Mouse (Mus musculus) heart, adult 11 months (tissue): ENCODE results near the gene Shkbp1.
A peak's percentile ranks its signal among the peaks of the same experiment; 100 is the strongest.

Experiments used
- DNase-seq: peaks from one replicate; pipeline ENCODE4 v3.0.0; 2022

The Shkbp1 gene

DNA sequence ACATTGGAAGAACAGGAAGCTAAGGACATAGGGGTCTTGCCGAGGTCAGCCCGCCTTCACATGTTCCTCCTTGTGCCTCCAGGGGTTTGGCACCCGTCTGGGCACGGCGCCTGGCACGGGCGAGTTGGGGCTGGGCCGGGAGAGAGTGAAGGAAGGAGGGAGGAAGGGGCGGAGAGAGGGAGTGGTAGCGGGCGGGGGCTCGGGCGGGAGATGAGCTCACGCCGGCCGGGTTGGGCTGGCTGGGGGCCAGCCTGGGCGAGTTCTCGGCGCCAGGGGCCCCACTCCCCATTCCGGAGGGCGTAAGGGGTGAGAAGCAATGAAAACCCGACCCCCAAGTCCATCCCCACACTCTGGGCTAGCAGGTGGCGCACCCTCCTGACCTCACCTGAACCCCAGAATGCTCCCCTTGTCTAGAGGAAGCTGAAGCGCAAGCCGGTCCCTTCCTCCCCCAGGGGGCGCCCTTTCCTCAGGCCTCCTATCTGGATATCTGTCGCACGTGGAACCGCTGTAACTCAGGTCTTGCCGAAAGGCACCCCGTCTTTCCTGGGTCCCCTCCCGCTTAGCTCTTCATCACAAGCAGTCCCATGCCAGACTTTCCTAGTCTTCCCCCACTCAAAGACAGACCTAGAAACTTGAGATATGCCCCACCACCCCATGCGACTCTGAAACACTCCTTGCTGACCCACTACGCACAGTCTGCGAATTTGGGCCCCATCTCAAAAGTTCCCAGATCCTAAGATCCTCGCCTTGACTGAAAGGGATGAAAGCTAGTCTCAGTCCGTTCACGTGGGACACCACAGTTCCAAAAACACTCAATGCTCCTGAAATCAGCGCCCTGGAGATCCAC lies 23.2 kb downstream of the Shkbp1 start:
- DNase-seq: peak; percentile 99

DNA sequence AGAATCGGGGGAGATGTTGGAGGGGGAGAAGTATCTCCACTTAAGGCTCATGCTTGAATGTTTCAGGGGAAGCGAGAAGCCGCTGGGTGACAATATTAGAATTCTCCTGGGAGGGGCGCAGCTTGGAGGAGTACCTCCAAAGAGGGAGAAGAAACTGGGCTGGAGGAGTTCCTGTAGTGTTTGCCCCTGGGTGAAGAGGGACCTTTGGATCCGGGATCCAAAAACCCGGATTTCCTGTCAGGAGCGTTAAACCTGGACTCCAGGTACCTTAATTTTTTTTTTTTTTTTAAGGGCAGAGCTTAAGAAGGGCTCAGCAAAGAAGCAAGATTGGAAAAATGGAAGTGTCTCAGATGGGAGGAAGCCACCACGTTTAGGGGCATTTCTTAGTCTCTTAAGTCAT lies 24.0 kb downstream of the Shkbp1 start:
- no peak for DNase-seq

DNA sequence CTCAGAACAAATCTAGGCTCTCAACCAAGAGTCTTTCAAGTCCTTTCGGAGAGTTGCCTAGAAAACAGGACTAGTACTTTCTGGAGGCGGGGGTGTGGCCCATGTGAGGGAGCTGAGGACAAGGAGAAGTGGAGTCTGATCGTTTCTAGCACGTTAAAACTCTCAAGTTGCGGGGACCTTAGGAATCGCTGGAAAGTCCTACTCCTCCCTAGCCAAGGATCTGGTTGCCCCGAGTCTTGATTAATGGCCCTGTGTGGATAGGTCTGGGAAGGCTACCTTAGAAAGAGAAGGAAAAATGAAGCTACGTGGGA lies 24.3 kb downstream of the Shkbp1 start:
- DNase-seq: no peak

DNA sequence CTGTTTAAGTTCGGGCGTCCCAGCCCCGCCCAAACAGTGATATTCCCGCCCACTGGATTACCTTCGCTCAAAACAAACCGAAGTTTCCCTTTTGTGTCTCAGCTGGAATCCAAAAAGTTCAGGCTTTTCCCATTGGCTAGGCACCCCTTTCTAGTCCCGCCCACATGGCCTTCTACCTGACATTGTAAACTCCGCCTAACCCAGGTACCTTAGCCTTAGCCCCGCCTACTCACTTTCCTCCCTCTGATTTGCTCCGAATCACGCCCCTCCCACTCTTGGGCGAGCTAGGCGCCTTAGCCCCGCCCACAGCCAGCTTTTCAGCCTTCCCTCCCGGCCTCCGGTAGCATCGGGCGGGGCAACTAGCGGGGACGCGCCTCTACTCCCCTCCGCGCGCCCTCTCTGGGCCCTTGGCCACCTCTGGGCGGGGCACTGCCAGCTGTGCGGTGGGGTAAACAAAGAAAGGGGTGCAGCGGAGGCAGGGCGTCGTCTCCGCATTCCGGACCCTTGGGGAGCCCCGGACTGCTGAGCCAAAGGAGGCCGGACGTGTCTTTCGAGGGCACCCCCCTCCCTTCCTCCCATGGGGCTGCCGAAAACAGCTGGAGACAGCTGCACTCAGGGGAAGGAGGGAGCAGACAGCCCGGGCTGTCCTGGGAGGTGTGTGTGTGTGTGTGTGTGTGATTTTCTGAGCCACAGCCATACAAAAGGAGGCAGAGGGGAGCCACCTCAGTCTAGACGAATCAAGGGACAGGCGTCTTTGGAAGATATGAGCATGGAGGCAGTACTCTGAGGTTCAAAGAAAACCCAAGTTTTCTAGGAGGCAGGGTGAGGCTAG lies 24.9 kb downstream of the Shkbp1 start:
- peak; percentile 100 for DNase-seq

DNA sequence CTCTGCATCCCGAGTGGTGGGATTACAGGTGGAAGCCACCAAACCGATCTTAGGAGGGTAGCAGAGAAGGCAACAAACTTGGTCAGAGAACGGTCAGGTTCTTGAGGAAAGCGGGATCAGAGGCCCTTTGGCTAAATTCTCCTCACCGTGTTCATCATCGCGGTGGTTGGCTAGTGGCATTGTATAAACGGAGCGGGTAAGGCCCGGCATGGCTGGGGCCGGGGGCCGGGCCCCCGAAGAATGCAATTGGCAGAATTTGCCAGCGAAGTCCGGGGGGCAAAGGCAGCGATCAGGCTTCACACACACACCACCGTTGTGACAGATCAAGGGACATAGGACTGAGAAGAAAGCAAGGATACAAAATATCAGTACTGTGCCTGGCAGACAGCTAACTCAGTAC lies 25.8 kb downstream of the Shkbp1 start:
- peak; percentile 95 for DNase-seq

DNA sequence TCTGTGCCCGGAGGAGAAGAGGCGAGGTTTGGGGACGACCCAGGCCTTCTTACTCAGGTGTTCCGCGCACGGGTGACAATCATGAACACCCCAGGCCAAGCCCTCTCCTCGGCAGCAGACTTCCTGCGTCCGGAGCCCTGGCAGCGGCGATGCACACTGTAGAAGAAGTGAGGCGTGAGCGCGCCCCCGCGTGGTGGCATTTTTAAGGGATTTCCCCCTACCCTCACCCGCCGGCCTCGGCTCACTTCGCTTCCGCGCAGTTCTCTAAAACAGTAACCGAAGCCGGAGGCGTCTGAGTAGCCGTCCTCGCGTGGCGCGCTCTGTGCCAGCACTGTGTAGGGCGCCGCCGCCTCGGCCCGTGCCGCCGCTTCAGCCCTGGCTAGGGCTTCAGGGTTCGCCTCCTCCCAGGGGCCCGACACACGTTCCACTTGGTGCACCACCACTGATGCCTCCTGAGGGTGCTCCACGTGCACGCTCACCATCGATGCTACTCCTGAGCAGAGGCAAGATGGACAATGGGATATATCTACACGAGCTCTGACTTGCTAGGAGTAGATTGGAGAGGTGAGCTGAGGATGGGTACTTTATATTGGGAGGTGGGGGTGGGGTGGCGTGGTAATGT lies 26.4 kb downstream of the Shkbp1 start:
- peak; percentile 98 for DNase-seq

DNA sequence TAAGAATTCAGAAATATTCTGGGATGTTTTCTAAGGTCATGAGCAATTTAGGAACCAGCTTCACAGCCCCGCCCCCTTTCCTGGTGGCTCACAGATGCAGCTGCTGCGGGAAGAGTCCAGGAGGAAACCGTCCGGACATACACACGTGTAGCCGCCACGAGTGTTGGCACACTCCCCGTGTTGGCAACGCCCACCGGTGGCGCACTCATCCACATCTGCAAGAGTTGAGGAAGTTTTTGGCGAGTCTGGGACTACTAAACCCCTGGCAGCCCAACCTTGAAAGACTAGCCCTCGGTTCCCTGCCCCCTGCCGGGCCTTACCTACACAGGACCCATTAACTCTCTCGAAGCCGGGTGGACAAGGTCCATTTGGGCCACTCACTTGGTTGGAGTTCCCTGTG lies 27.2 kb downstream of the Shkbp1 start:
- peak; percentile 99 for DNase-seq

DNA sequence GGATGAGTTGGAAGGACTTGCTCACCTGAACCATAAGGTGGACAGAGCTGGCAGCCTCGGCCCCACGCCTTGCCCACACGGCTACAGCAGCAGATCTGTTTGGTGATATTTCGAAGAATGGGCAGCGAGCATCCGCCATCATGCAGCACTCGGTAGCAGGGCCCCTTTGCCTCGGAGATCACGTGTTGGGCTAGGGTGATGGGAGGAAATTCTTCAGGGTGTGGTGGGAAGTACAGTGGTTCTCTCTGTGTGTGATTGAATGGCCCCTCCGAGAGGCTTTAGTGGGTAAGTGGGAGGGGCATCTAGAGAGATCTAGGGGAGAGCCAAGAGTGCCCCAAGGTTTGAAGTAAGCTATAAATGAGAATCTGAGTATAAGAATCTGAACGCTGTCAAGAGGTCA lies 27.7 kb downstream of the Shkbp1 start:
- peak; percentile 97 for DNase-seq

DNA sequence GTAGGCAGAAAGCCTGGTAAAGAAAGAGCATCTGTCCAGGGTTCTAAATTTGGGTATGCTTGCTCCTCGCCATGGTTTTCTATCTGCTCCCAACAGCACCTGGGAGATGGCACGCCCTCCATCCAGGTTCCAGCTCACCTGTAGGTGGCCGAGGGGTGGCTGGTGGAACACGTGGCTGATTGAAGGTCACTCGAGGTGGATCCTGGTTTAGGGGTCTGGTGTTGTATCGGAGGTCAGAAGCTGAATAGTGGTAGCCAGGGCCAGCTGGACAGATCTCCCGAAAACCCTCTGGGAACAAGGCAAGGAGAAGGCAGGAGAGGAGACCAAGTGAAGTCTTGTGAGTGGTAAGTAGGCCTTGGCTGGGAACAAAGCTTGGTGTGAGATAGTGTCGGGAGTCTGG lies 28.3 kb downstream of the Shkbp1 start:
- peak; percentile 94 for DNase-seq

DNA sequence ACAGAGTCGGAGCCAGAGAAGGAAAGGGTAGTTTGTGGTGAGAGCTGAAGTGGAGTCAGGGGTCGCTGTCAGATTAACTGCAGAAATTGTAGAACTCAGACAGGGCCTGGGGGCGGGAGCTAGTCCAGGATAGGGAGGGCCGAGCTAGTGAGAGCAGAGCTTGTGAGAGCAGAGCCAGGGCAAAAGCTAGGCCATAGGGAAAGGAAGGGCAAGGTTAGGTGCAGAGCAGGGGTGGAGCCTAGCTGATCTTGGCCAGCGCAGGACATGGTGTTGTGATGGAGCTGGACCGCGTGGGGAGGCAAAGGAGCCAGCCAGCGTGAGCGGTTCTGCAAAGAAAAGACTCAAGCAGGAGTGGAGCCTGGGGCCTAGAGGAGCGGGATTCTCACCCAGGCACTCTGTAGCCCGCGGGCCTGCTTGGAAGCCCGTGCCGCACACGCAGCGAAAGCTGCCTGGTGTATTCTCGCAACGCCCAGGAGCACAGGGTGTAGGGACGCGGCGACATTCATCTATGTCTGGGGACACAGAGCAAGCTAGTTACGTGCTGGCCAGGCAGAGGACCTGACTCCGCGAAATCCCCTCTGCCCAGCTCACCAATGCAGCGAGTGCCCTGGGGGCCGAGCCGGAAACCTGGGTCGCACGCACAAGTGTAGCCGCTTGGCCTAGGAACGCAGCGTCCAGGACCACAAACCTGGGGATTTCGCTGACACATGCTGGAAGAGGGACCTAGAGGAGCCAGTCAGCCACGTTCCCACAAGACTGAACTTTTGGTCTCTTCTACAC lies 29.5 kb downstream of the Shkbp1 start:
- DNase-seq: peak; percentile 99

DNA sequence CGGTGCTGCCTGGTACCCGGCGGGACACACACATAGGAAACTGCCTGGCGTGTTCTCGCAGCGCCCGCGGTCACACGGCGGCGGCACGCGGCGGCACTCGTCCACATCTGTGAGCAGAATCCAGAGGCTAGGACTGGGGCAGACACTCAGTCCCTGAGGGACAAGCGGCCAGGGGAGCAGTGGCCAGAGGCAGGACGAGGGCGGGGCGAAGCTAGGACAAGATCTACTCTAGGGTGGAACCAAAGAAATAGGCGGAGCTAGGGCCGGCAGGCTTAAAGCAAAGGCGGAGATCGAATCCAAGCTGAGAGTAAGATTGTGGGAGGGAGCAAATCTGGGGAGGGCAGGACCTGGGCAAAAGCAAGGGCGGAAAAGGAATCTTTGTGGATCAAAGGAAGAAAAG lies 30.1 kb downstream of the Shkbp1 start:
- DNase-seq: peak; percentile 99

DNA sequence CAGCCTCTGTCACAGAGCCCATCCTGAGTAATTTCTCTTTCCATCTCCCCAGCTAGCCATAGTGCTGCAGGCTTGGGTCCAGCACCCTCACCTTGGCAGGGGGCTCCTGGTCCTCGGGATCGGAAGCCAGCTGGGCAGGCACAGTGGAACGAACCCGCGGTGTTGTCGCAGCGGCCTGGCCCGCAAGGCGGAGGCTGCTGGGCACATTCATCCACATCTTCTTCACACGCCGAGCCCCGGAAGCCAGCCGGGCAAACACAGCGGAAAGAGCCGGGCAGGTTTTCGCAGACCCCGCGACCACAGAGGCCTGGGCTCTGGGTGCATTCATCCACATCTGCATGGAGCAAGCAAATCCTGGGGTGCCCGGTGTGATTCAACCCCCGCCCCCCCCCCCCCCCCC lies 30.9 kb downstream of the Shkbp1 start:
- peak; percentile 95 for DNase-seq

DNA sequence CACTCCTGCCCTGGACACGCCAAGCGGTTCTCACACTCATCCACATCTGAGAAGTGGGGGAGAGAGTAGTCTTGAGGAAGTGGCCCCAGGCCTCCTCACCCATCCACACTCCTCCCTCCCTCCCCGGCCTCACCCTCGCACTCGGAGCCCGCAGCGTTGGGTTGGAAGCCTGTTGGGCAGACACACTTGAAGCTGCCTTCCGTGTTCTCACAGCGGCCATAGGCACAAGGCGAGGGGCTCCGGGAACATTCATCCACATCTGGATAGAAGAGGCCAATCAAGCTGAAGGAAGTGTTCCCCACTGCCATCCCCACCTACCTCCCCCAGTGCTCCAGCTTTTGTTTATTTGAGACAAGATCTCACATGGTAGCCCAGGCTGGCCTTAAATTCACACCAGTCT lies 31.7 kb downstream of the Shkbp1 start:
- DNase-seq: peak; percentile 93

DNA sequence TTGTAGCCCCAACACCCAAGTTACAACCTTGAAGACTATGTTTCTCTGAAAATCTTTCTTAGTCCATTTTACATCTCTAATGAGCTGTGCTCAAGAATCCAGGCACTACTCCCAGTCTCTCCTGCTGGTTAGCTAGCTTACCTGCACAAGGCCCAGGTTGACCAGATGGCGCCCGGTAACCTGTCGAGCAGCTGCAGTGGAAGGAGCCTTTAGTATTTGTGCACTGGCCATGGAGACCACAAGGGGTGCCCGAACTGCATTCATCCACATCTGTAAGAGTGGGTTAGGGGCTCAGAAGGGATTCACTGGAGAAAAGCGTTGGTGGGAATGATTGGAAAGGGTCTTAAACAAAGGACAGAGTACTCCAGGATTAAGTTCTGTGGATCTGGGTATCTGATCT lies 32.8 kb downstream of the Shkbp1 start:
- peak; percentile 90 for DNase-seq

DNA sequence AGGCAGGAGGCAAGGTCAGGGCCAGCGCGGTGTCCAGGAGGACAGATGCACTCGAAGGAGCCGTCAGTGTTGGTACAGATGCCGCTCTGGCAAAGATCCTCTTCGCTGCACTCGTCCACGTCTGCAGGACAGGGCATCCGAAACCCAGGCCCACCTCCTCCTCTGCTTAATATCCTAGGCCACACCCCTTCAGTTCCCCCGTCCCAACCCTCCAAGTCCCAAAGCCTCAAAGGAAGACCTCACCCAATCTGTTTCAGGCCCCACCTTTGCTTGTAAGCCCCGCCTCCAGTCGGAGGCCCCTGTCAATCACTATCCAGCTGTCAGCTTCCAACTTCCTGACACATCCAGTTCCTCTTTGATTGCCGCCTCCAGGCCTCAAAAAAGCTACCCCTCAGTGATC lies 33.5 kb downstream of the Shkbp1 start:
- DNase-seq: peak; percentile 97

DNA sequence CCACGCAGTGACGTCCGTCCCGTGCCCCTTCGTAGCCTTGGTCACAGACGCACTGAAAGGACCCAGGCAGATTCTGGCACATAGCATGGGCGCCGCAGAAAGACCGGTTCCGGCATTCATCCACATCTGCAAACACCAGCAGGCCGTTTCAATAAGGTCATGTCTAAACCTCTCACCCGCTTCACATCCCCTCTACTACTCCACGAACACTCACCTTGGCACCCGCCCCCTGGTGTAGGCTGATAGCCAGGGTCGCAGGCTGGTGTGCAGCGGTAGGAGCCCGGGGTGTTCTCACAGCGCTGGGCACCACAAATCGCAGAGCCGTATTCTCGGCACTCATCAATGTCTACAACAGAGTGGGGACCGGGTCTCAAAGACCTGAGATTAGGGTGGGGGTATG lies 36.4 kb downstream of the Shkbp1 start:
- peak; percentile 91 for DNase-seq

DNA sequence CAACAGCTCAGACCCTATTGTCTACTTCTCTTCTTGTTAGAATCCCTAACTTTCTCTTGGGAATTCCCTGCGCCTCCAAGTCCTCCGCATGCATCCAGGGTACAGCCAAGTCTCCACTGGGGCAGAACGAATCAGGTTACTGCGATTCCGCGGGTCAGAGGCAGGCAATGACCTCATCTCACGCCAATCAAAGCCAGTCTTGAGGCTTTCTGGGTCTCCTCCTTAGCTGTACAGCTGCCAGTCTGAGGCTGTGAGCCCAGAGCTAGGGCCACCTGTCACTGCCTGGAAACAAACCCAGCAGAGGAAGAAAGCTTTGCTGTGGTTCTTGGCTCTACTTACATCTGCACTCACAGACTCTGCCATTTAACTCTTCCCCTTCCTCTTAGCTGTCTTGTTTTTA lies 39.9 kb downstream of the Shkbp1 start:
- DNase-seq: peak; percentile 99

DNA sequence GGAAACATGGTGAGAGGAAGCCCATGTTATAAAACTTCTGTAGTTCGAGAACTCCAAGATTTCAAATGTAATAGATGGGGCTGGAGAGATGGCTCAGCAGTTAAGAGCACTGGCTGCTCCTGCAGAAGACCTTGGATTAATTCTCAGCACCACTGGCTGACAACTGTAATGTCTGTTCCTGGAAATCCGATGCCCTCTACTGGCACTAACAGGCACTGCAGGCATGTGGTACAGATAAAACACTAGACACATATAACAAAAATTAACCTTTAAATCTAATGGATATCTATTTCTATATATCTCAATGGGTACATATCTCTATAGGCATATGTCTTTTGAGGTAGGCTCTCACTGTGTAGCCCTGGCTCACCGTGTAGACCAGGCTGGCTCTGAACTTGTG lies 41.4 kb downstream of the Shkbp1 start:
- DNase-seq: no peak

DNA sequence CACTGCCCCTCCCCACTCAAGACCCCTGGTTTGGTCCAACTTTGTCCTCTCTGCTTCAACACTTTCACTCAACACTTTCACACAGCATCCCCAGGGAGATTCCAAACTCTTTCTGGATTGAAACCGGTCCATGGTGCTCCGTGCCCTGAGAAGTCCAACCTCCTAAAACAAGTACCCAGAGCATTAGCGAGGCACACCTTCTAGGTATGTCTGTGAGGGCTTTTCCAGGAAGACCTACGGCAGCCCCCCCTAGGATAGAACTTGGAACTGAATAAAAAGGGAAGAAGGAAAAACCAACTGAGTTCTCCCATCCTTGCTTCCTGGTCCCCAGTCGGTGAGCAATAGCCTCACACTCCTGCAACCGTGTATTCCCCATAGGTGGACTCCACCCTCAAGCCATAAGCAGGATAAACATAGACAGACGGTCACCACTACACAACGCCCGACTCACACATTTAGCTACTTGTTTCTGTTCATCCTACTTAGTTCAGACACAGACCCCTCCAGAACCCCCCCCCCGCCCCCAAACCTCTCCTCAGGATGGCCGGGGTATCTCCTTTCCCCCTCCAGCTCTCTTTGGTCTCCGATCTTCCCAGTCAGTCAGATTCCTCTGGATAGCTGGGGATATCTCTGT lies 44.1 kb downstream of the Shkbp1 start:
- DNase-seq: peak; percentile 85

DNA sequence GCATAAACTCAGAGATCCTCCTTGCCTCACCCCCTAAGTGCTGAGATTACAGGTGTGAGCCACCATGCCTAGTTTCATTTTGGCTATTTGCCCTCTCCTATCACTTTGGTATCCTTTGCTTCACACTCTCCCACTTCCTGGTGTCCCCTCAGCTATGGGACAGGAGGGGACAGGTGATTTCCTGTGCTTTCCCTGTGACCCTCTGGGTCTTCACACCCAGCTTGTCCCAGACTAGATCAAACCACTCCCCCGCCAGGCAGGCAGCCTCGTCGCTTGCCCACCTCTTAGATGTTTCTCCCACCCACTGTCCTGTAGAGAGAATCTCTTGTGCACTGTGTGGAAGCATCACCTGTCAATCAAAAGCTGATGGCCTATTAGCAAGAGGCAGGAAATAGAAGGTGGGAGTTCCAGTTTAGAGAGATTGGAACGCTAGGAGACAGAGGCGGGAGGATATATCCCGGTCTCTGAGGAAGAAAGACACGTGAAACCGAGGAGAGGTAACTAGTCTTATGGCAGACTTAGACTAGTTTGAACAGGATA lies 44.8 kb downstream of the Shkbp1 start:
- DNase-seq: peak; percentile 91

DNA sequence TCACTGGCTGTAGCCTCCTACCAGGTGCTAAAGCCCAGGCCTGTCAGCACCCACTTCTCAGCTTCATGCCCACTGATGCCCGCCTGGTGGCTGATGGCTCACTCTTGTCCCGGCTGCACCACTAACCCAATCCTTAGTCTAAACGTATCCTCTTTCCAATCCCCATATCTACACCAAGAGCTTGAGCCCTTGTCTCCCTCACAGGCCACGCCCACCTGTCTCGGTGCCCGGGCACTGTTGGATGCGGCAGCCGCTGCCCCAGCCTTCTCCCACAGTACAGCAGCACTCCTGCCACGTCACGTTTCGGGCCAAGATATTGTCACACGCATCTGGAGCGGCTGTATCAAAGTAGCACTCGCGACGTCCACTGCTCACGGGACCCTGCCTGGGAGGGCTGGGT lies 45.5 kb downstream of the Shkbp1 start:
- peak; percentile 97 for DNase-seq

DNA sequence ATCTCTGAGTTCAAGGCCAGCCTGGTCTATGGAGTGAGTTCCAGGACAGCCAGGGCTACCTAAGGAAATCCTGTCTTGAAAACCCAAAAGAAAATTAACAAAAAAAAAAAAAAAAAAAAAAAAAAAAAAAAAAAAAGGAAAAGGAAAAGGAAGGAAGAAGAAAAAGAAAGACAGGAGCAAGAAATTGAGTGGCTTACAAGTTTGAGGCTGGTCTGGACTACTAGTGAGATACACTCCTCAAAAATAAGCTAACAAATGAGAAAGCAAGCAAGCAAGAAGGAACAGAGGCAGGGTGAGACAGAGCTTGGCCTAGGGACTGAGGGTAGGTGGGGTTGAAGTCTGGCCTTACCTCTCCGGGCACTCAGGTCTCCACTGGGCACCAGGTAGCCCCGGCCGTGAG lies 46.0 kb downstream of the Shkbp1 start:
- DNase-seq: no peak
